Mouse (Mus musculus): ENCODE measurements at regions not wholly inside any gene's neighbourhood (a gene's known extent, or its start where the extent isn't known, plus 50 kb on each side); places are given as distances from the start of the nearest gene placed in this dataset.

GRCm38 (mm10) chr1:177366475-177366874, 75.7 kb upstream of the Zbtb18 start:
- TF ChIP-seq CTCF (IDR thresholded peaks at IDR 0.05; ENCODE audit: low read depth) = no peak
- Histone ChIP-seq H3K36me3 (ENCODE audit: insufficient read depth) (no peaks in the 10 kb centered on the region), H3K4me2 (ENCODE audit: low read depth) (no peak overlapping the region), H3K4me1 (ENCODE audit: insufficient read depth) (no peaks in the 10 kb centered on the region), H3K4me3 (ENCODE audit: low read depth, low read length) (no peak overlapping the region), H3K27me3 (ENCODE audit: insufficient read depth, low read length) (no peaks in the 10 kb centered on the region), H3K9ac (no peak overlapping the region), H3K9me3 (ENCODE audit: low read length) (no peaks in the 10 kb centered on the region), H3K27ac (ENCODE audit: low read depth, low read length) (peak overlapping the region; percentile 62; the same call in 1 of the 2 replicates)
- 68% methylated on average over 7 of the region's 7 CpGs for WGBS
- DNase-seq (no peak), ATAC-seq (peak; percentile 53)

GRCm38 (mm10) chr1:177364355-177364754, 77.8 kb upstream of the Zbtb18 start:
- H3K27me3 ChIP-seq (ENCODE audit: insufficient read depth, low read length) = no peaks in the 10 kb centered on the region
- H3K27ac ChIP-seq (ENCODE audit: low read depth, low read length) = no peak overlapping the region
- H3K4me2 ChIP-seq (ENCODE audit: low read depth) = no peak overlapping the region
- H3K9ac ChIP-seq = no peak overlapping the region
- no peak overlapping the region for H3K4me3 ChIP-seq (ENCODE audit: low read depth, low read length)
- H3K4me1 ChIP-seq (ENCODE audit: insufficient read depth) = no peaks in the 10 kb centered on the region
- WGBS = 51% methylated on average over 7 of the region's 7 CpGs
- ATAC-seq (0 out of 2 replicates have a peak, but pooled peaks have one; percentile 32), DNase-seq (no peak)
- H3K9me3 ChIP-seq (ENCODE audit: low read length) = no peaks in the 10 kb centered on the region
- TF ChIP-seq CTCF (IDR thresholded peaks at IDR 0.05; ENCODE audit: low read depth) = no peak
- no peaks in the 10 kb centered on the region for H3K36me3 ChIP-seq (ENCODE audit: insufficient read depth)

GRCm38 (mm10) chr1:177362398-177362797, 79.8 kb upstream of the Zbtb18 start:
- 89% methylated on average over 8 of the region's 8 CpGs for WGBS
- Histone ChIP-seq H3K4me1 (ENCODE audit: insufficient read depth) (no peaks in the 10 kb centered on the region), H3K4me2 (ENCODE audit: low read depth) (no peak overlapping the region), H3K36me3 (ENCODE audit: insufficient read depth) (no peaks in the 10 kb centered on the region), H3K4me3 (ENCODE audit: low read depth, low read length) (no peak overlapping the region), H3K27me3 (ENCODE audit: insufficient read depth, low read length) (no peaks in the 10 kb centered on the region), H3K9ac (no peak overlapping the region), H3K9me3 (ENCODE audit: low read length) (no peaks in the 10 kb centered on the region), H3K27ac (ENCODE audit: low read depth, low read length) (no peak overlapping the region)
- DNase-seq (no peak), ATAC-seq (no peak)
- no peak for TF ChIP-seq CTCF (IDR thresholded peaks at IDR 0.05; ENCODE audit: low read depth)

- H3K36me3 ChIP-seq (ENCODE audit: insufficient read depth) = no peaks in the 10 kb centered on the region
- H3K4me1 ChIP-seq (ENCODE audit: insufficient read depth) = no peaks in the 10 kb centered on the region
- no peak overlapping the region for H3K4me3 ChIP-seq (ENCODE audit: low read depth, low read length)
- H3K27me3 ChIP-seq (ENCODE audit: insufficient read depth, low read length) = no peaks in the 10 kb centered on the region
- H3K27ac ChIP-seq (ENCODE audit: low read depth, low read length) = peak overlapping the region; percentile 23; the same call in 1 of the 2 replicates
- no peak overlapping the region for H3K4me2 ChIP-seq (ENCODE audit: low read depth)
- WGBS = 85% methylated on average over 17 of the region's 17 CpGs
- no peak for TF ChIP-seq CTCF (IDR thresholded peaks at IDR 0.05; ENCODE audit: low read depth)
- ATAC-seq (peak; percentile 48), DNase-seq (peak; percentile 38)
- no peaks in the 10 kb centered on the region for H3K9me3 ChIP-seq (ENCODE audit: low read length)
- H3K9ac ChIP-seq = no peak overlapping the region
These were observed 90.5 kb upstream of the Akt3 start for GRCm38 (mm10) chr1:177348400-177349092.

- Histone ChIP-seq H3K9ac (no peak overlapping the region), H3K4me1 (ENCODE audit: insufficient read depth) (0 out of 2 replicates have a peak, but pooled peaks cover 3% of the 10 kb centered on the region), H3K4me2 (ENCODE audit: low read depth) (no peak overlapping the region), H3K27ac (ENCODE audit: low read depth, low read length) (no peak overlapping the region), H3K27me3 (ENCODE audit: insufficient read depth, low read length) (no peaks in the 10 kb centered on the region), H3K4me3 (ENCODE audit: low read depth, low read length) (no peak overlapping the region), H3K36me3 (ENCODE audit: insufficient read depth) (no peaks in the 10 kb centered on the region), H3K9me3 (ENCODE audit: low read length) (no peaks in the 10 kb centered on the region)
- DNase-seq = peak; percentile 24
- WGBS = 18% methylated on average over 4 of the region's 4 CpGs
- peak; percentile 54 for ATAC-seq
- TF ChIP-seq CTCF (IDR thresholded peaks at IDR 0.05; ENCODE audit: low read depth) = no peak
These were observed 89.2 kb upstream of the Akt3 start for GRCm38 (mm10) chr1:177347208-177347607.

GRCm38 (mm10) chr1:177346540-177346939, 88.5 kb upstream of the Akt3 start:
- H3K27me3 ChIP-seq (ENCODE audit: insufficient read depth, low read length) = no peaks in the 10 kb centered on the region
- H3K4me2 ChIP-seq (ENCODE audit: low read depth) = no peak overlapping the region
- no peak overlapping the region for H3K9ac ChIP-seq
- WGBS = 79% methylated on average over 6 of the region's 6 CpGs
- no peak for DNase-seq
- H3K4me1 ChIP-seq (ENCODE audit: insufficient read depth) = 0 out of 2 replicates have a peak, but pooled peaks cover 3% of the 10 kb centered on the region
- H3K9me3 ChIP-seq (ENCODE audit: low read length) = no peaks in the 10 kb centered on the region
- H3K4me3 ChIP-seq (ENCODE audit: low read depth, low read length) = no peak overlapping the region
- no peaks in the 10 kb centered on the region for H3K36me3 ChIP-seq (ENCODE audit: insufficient read depth)
- no peak for TF ChIP-seq CTCF (IDR thresholded peaks at IDR 0.05; ENCODE audit: low read depth)
- H3K27ac ChIP-seq (ENCODE audit: low read depth, low read length) = no peak overlapping the region
- ATAC-seq = no peak

GRCm38 (mm10) chr1:177345540-177345939, 87.5 kb upstream of the Akt3 start:
- WGBS = 93% methylated on average over 6 of the region's 6 CpGs
- Histone ChIP-seq H3K27ac (ENCODE audit: low read depth, low read length) (no peak overlapping the region), H3K27me3 (ENCODE audit: insufficient read depth, low read length) (no peaks in the 10 kb centered on the region), H3K4me1 (ENCODE audit: insufficient read depth) (0 out of 2 replicates have a peak, but pooled peaks cover 3% of the 10 kb centered on the region), H3K36me3 (ENCODE audit: insufficient read depth) (no peaks in the 10 kb centered on the region), H3K9me3 (ENCODE audit: low read length) (no peaks in the 10 kb centered on the region), H3K4me3 (ENCODE audit: low read depth, low read length) (no peak overlapping the region), H3K4me2 (ENCODE audit: low read depth) (no peak overlapping the region), H3K9ac (no peak overlapping the region)
- DNase-seq = no peak
- no peak for TF ChIP-seq CTCF (IDR thresholded peaks at IDR 0.05; ENCODE audit: low read depth)
- no peak for ATAC-seq

Measured in forebrain, postnatal 0 days (tissue).